Mouse (Mus musculus) limb, embryonic 13.5 days (tissue): ENCODE results near the gene Tlx2. TPM values are rescaled to one million over a fixed set of nuclear protein-coding genes. Genes with fewer than 3 reads are reported as not detected.

Source experiments
- ATAC-seq: fragments of 200-750 bp; cut with Nextera tagmentation; 2 replicates; pipeline ENCODE4 v1.8.0; 2017; ENCODE audit warnings: low read depth, moderate number of reproducible peaks, moderate TSS enrichment; ENCODE audit not compliant: low FRiP score
- H3K27ac ChIP-seq: fragments of 300-500 bp; sonication (generic); 2 replicates; pipeline ENCODE4 v1.5.1; 2015; ENCODE audit warnings: inconsistent platforms, mild to moderate bottlenecking, moderate library complexity
- H3K27me3 ChIP-seq: fragments of 300-500 bp; sonication (generic); 2 replicates; pipeline ENCODE4 v1.6.1; 2015; ENCODE audit warnings: mild to moderate bottlenecking, inconsistent platforms
- H3K36me3 ChIP-seq: fragments of 300-500 bp; sonication (generic); 2 replicates; pipeline ENCODE4 v1.6.1; 2015; ENCODE audit warnings: inconsistent platforms, mild to moderate bottlenecking, moderate library complexity
- H3K4me1 ChIP-seq: fragments of 300-500 bp; sonication (generic); 2 replicates; pipeline ENCODE4 v1.6.1; 2015; ENCODE audit warnings: inconsistent platforms
- H3K4me2 ChIP-seq: fragments of 300-500 bp; sonication (generic); replicated peaks from 2 replicates; pipeline ENCODE4 v1.6.1; 2015; ENCODE audit warnings: inconsistent platforms, mild to moderate bottlenecking, moderate library complexity
- H3K4me3 ChIP-seq: fragments of 300-500 bp; sonication (generic); 2 replicates; pipeline ENCODE4 v1.5.1; 2015; ENCODE audit warnings: moderate library complexity, mild to moderate bottlenecking, inconsistent platforms
- H3K9ac ChIP-seq: fragments of 300-500 bp; sonication (generic); 2 replicates; pipeline ENCODE4 v1.6.1; 2015; ENCODE audit warnings: mild to moderate bottlenecking, inconsistent platforms
- H3K9me3 ChIP-seq: fragments of 300-500 bp; sonication (generic); 2 replicates; pipeline ENCODE4 v1.6.1; 2016; ENCODE audit warnings: inconsistent platforms
- WGBS: fragments of 180-500 bp; shearing (Covaris S2); methylation state at CpG from one replicate; pipeline ENCODE4 v1.1.7; 2015; 5-methylcytosine and 5-hydroxymethylcytosine counted together
- polyA plus RNA-seq: library from polyadenylated mRNA; unstranded; fragments of >200 nt; fragmentation: Nextera tagmentation; extraction: Ambion mirVana; gene quantifications from 2 replicates; pipeline ENCODE4 v1.2.1, GENCODE M21; 2015

The Tlx2 gene
- polyA plus RNA-seq, 1 experiment from 2014 or later = not detected

GRCm38 (mm10) chr6:83087205-83087925 is 17.3 kb upstream of the Tlx2 start:
- no peak for ATAC-seq

GRCm38 (mm10) chr6:83086121-83087035 is 16.3 kb upstream of the Tlx2 start, which contains the start of gene Lbx2:
Gene Lbx2 (plus strand): TSS chr6:83086367.
- WGBS = 2% methylated on average over 40 of the region's 42 CpGs
- peaks cover 43% of the 10 kb centered on the region for H3K4me1 ChIP-seq
- no peak for ATAC-seq
- H3K9me3 ChIP-seq = no peaks in the 10 kb centered on the region
- peak within 1 kb of the TSS; percentile 37 for H3K4me3 ChIP-seq
- no peak within 1 kb of the TSS for H3K27ac ChIP-seq
- H3K27me3 ChIP-seq = peaks cover 95% of the 10 kb centered on the region
- H3K36me3 ChIP-seq = peaks cover 13% of the 10 kb centered on the region
- H3K9ac ChIP-seq = peak within 1 kb of the TSS; percentile 54
- peak within 1 kb of the TSS; percentile 64 for H3K4me2 ChIP-seq

More at GRCm38 (mm10) chr6:83087205-83087925, 17.3 kb upstream of the Tlx2 start:
- H3K27me3 ChIP-seq = peaks cover 93% of the 10 kb centered on the region
- peak overlapping the region; percentile 13 for H3K9ac ChIP-seq
- H3K4me2 ChIP-seq = peak overlapping the region; percentile 52
- H3K9me3 ChIP-seq = no peaks in the 10 kb centered on the region
- H3K4me1 ChIP-seq = peaks cover 43% of the 10 kb centered on the region
- 2% methylated on average over 47 of the region's 47 CpGs for WGBS
- no peak overlapping the region for H3K27ac ChIP-seq
- H3K36me3 ChIP-seq = peaks cover 4% of the 10 kb centered on the region
- H3K4me3 ChIP-seq = peak overlapping the region; percentile 23

DNA sequence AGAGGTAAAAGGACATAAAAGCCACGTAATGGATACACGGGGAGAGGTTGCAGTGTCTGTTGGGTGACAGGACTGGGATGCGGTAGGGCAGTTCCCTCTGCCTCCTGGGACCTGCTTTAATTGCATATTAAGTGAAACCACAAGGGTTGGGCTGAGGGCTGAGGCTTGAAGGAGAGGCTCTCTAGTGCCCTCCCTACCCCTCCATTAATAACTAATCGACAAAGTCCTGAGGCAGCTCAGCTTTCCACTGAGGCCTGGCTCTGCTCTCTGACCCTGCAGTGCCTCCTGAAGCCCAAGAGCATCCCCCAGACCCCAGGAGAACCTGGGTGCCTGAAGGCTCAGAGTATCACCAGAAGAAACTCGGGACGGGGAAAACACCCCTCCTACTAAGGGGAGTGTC is 14.4 kb upstream of the Tlx2 start:
- 3% methylated on average over 6 of the region's 6 CpGs for WGBS
- no peaks in the 10 kb centered on the region for H3K9me3 ChIP-seq
- no peak overlapping the region for H3K4me3 ChIP-seq
- peaks cover 44% of the 10 kb centered on the region for H3K4me1 ChIP-seq
- H3K36me3 ChIP-seq = peaks cover 26% of the 10 kb centered on the region
- no peak overlapping the region for H3K4me2 ChIP-seq
- H3K27ac ChIP-seq = no peak overlapping the region
- H3K9ac ChIP-seq = no peak overlapping the region
- H3K27me3 ChIP-seq = peaks cover 76% of the 10 kb centered on the region
- ATAC-seq = no peak

- Histone ChIP-seq H3K4me2 (no peak overlapping the region), H3K4me3 (no peak overlapping the region), H3K9me3 (no peaks in the 10 kb centered on the region), H3K4me1 (peaks cover 52% of the 10 kb centered on the region), H3K27ac (no peak overlapping the region), H3K27me3 (peaks cover 67% of the 10 kb centered on the region), H3K36me3 (peaks cover 26% of the 10 kb centered on the region), H3K9ac (no peak overlapping the region)
- ATAC-seq = no peak
- 24% methylated on average over 5 of the region's 5 CpGs for whole genome bisulfite sequencing
Measured at GRCm38 (mm10) chr6:83083497-83083896, 13.4 kb upstream of the Tlx2 start.

DNA sequence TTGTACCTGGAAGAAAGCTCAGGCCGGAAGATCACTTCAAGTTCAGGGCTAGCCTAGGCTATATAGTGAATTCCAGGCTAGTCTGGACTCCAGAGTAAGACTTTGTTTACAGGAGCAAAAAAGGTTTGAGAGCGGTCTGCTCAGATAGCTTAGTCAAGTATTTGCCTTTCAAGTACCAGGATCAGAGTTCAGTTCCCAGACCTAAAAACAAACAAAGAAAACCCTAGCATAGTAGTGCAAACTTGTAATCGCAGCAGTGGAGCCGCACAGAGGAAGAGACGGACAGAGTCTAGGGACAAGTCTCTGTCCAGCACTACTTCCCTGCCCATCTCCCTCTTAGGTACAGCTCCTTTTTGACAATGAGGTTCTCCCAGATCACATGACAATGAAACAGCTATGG is 10.1 kb upstream of the Tlx2 start:
- no peak overlapping the region for H3K9ac ChIP-seq
- ATAC-seq = no peak
- WGBS = 97% methylated on average over 5 of the region's 5 CpGs
- H3K27ac ChIP-seq = no peak overlapping the region
- H3K4me2 ChIP-seq = no peak overlapping the region
- H3K4me1 ChIP-seq = peaks cover 27% of the 10 kb centered on the region
- peaks cover 26% of the 10 kb centered on the region for H3K36me3 ChIP-seq
- H3K9me3 ChIP-seq = no peaks in the 10 kb centered on the region
- no peak overlapping the region for H3K4me3 ChIP-seq
- H3K27me3 ChIP-seq = peaks cover 50% of the 10 kb centered on the region

- no peaks in the 10 kb centered on the region for H3K9me3 ChIP-seq
- peak; percentile 90 for ATAC-seq
- WGBS = under 1% methylated on average over 46 of the region's 46 CpGs
- H3K4me1 ChIP-seq = peaks cover 14% of the 10 kb centered on the region
- H3K36me3 ChIP-seq = peaks cover 26% of the 10 kb centered on the region
- H3K4me2 ChIP-seq = peak overlapping the region; percentile 96
- H3K27me3 ChIP-seq = peaks cover 50% of the 10 kb centered on the region
- peak overlapping the region; percentile 64; the same call in 1 of the 2 replicates for H3K27ac ChIP-seq
- peak overlapping the region; percentile 76 for H3K9ac ChIP-seq
- peak overlapping the region; percentile 77 for H3K4me3 ChIP-seq
Measured at GRCm38 (mm10) chr6:83078324-83078858, 8.3 kb upstream of the Tlx2 start.

DNA sequence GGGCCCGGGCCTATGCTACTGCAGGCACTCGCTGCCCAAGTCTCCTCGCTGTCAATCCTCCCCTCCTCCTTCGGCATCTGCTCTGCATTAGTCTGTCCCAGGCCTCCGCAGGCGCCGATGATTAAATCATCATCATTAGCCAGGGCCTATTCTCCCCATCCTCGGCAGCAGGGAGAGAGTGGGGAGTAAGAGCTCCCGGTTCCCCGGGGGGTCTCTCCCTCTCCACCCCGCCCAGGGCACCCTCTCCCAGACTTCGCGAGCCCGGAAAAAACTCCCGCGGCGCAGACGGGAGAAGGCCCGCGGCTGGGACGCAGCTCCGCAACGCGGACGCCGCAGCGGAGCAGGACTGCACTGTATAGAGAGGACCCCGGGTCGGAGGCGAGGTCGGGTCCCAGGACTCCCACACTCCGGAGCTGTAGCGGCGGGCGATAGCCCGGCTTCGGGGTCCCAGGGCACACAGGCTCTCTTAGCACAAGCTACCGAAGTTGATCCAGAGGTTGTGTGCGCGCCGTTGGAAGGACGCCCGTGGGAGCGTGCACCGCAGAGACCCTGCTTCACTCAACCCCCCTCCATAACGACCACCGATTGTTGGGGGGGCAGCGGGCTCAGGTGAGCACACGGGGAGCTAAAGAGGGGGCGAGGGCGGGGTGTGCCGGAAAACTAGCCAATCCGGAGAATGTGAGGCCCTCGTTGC is 7.7 kb upstream of the Tlx2 start, which contains the start of gene Pcgf1:
TSS of gene Pcgf1 (plus strand) at position 240 of the 694 bp plus-strand sequence.
- peak; percentile 97 for ATAC-seq
- H3K27ac ChIP-seq = peak within 1 kb of the TSS; percentile 65
- peaks cover 26% of the 10 kb centered on the region for H3K36me3 ChIP-seq
- H3K9me3 ChIP-seq = no peaks in the 10 kb centered on the region
- peaks cover 50% of the 10 kb centered on the region for H3K27me3 ChIP-seq
- under 1% methylated on average over 54 of the region's 54 CpGs for WGBS
- H3K9ac ChIP-seq = peak within 1 kb of the TSS; percentile 76
- H3K4me1 ChIP-seq = peaks cover 14% of the 10 kb centered on the region
- H3K4me2 ChIP-seq = peak within 1 kb of the TSS; percentile 96
- peak within 1 kb of the TSS; percentile 77 for H3K4me3 ChIP-seq

- Histone ChIP-seq H3K27ac (no peak overlapping the region), H3K36me3 (no peaks in the 10 kb centered on the region), H3K4me1 (peaks cover 27% of the 10 kb centered on the region), H3K9me3 (no peaks in the 10 kb centered on the region), H3K4me2 (no peak overlapping the region), H3K27me3 (peaks cover 68% of the 10 kb centered on the region), H3K9ac (no peak overlapping the region), H3K4me3 (no peak overlapping the region)
- 23% methylated on average over 2 of the region's 2 CpGs for WGBS
- ATAC-seq = no peak
Measured at GRCm38 (mm10) chr6:83074979-83075378, 4.9 kb upstream of the Tlx2 start.

DNA sequence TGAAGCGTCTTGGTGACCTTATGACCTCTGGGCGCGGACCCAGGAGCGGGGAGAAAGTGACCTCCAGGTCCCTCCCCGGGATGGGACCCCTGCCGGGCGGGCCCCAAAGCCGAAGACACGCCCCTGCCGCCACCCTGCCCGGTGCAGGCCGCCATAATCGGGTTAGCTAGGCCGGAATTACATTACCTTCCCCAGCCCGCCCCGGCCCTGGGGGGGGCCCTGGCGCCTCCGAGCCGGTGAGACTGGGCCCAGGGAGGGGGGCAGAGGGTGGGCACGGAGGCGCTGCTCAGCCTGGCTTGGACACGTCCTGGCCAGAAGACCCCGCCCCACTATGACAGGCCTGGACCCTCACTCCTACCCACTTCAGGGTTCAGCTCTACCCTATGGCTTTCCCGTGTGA is 1.1 kb upstream of the Tlx2 start:
- no peaks in the 10 kb centered on the region for H3K36me3 ChIP-seq
- peaks cover 99% of the 10 kb centered on the region for H3K27me3 ChIP-seq
- peak overlapping the region; percentile 22; the same call in 1 of the 2 replicates for H3K4me3 ChIP-seq
- no peak overlapping the region for H3K27ac ChIP-seq
- H3K4me2 ChIP-seq = peak overlapping the region; percentile 40
- WGBS = 4% methylated on average over 14 of the region's 24 CpGs
- H3K4me1 ChIP-seq = peaks cover 24% of the 10 kb centered on the region
- ATAC-seq = peak; percentile 58; the same call in 1 of the 2 replicates
- no peaks in the 10 kb centered on the region for H3K9me3 ChIP-seq
- H3K9ac ChIP-seq = no peak overlapping the region

DNA sequence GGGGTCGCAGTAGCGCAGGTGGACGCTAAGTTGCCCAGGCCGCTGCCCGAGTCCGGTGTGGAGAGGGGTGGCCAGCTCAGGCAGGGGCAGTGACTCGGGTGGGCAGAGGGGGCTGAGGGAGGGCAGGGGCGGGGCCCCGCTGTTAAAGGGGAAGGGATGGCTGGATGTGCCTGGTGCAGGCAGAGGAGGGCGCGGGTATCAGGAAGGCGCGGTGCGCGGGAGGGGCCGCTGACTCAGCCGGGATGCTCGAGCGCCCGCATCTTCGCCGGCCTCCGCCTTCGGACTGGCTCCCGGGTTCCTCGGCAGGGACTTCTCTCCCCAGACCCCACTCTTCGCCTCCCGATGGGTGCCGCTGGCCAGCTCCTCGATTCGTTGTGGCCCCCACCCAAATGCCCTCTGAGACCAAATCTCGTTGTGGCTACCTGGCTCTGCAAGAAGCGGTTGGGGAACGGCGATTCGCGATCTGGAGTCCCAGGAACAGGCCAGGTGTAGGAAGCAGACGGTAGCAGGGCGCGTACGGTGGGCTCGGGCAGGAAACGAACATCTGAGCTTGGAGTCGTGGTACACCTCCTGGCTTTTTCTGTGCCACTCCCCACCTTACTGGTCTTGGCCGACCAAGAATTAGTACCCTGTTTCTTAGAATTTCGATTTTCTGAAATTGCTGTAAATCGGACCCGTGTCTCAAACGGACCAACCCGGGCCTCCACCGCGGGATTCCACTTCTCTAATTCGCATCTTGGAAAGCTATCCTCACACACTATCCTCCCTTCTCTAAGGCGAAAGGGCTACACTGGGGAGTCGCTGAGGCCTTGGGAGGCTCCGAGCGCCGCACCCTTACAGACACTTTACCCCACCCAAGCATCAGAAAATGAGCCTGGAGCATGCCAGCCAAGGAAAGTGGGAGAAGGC is 472 bp upstream of the Tlx2 start:
- Histone ChIP-seq H3K9me3 (no peaks in the 10 kb centered on the region), H3K4me1 (peaks cover 24% of the 10 kb centered on the region), H3K4me3 (peak overlapping the region; percentile 31), H3K4me2 (peak overlapping the region; percentile 54), H3K27me3 (peaks cover 99% of the 10 kb centered on the region), H3K36me3 (no peaks in the 10 kb centered on the region), H3K27ac (no peak overlapping the region), H3K9ac (0 out of 2 replicates have a peak overlapping the region, but pooled peaks have one; percentile 25)
- WGBS = 1% methylated on average over 58 of the region's 58 CpGs
- no peak for ATAC-seq
